Mouse (Mus musculus) hematopoietic multipotent progenitor cell, adult 10-12 weeks (in vitro differentiated cells): ENCODE measurements around the gene Spdya. TPM values are rescaled to one million over a fixed set of nuclear protein-coding genes. Genes with fewer than 3 reads are reported as not detected.

Source experiments
- polyA plus RNA-seq: library from polyadenylated mRNA; stranded (reverse); fragments of >175 nt; gene quantifications from 2 replicates; pipeline ENCODE4 v1.2.3, GENCODE M21; 2012; ENCODE audit warnings: low replicate concordance

Gene Spdya
- not detected in 2 replicates for polyA plus RNA-seq

GRCm38 (mm10) chr17:71551757-71552451 lies at the start of gene Spdya:
Gene Spdya, plus strand, starts transcription at chr17:71552061.

GRCm38 (mm10) chr17:71526711-71527564 lies 24.9 kb upstream of the Spdya start, which contains the start of gene Ndc80:
Gene Ndc80, minus strand, starts transcription at chr17:71526857.

GRCm38 (mm10) chr17:71615638-71616318 lies 63.9 kb downstream of the Spdya start, which contains the start of gene Wdr43:
Gene Wdr43, plus strand, starts transcription at chr17:71615895.

Other genes with a start within 250 kb of the Spdya start
- gene Emilin2, start 240.1 kb upstream of the Spdya start, polyA plus RNA-seq = 62.9 and 228 TPM in 2 replicates
- gene Gm4707, start 92.1 kb upstream of the Spdya start, polyA plus RNA-seq = 0.29 TPM in 1 of 2 replicates, not detected in the other
- 12.1 and 20.5 TPM in 2 replicates for gene Smchd1, start 76.7 kb upstream of the Spdya start, polyA plus RNA-seq
- gene Ndc80, start 25.2 kb upstream of the Spdya start, polyA plus RNA-seq = 0.14 and 1.8 TPM in 2 replicates
- gene Wdr43, start 63.8 kb downstream of the Spdya start, polyA plus RNA-seq = 15.2 and 22.7 TPM in 2 replicates
- gene Togaram2, start 121.2 kb downstream of the Spdya start, polyA plus RNA-seq = 0.07 and 0.29 TPM in 2 replicates
- not detected in 2 replicates for gene Pcare, start 200.8 kb downstream of the Spdya start, polyA plus RNA-seq
- 0.28 and 0.68 TPM in 2 replicates for gene Clip4, start 216.4 kb downstream of the Spdya start, polyA plus RNA-seq